Mouse (Mus musculus): ENCODE data around the gene Txndc11.
A peak's percentile ranks its signal among the peaks of the same experiment; 100 is the strongest.

Txndc11 gene

GRCm38 (mm10) chr16:11104905-11105304 is 29.5 kb downstream of the Txndc11 start:
- DNase-seq (ENCODE audit: low read depth), result no peak

GRCm38 (mm10) chr16:11097301-11097700 is 37.1 kb downstream of the Txndc11 start:
- no peak for DNase-seq (ENCODE audit: low read depth)

- no peak for DNase-seq (ENCODE audit: low read depth)
Observed at GRCm38 (mm10) chr16:11093717-11094386, 40.6 kb downstream of the Txndc11 start.

- no peak for DNase-seq (ENCODE audit: low read depth)
Observed at GRCm38 (mm10) chr16:11092523-11092922, 41.9 kb downstream of the Txndc11 start.

GRCm38 (mm10) chr16:11092061-11092460 is 42.4 kb downstream of the Txndc11 start:
- no peak for DNase-seq (ENCODE audit: low read depth)

GRCm38 (mm10) chr16:11090836-11091570 is 43.4 kb downstream of the Txndc11 start:
- DNase-seq (ENCODE audit: low read depth), result no peak

GRCm38 (mm10) chr16:11086856-11087588 is 47.4 kb downstream of the Txndc11 start:
- DNase-seq (ENCODE audit: low read depth), result no peak

- DNase-seq (ENCODE audit: low read depth), result no peak
Observed at GRCm38 (mm10) chr16:11086299-11086698, 48.2 kb downstream of the Txndc11 start.

- DNase-seq (ENCODE audit: low read depth), result no peak
Observed at GRCm38 (mm10) chr16:11084181-11084580, 50.3 kb downstream of the Txndc11 start.

GRCm38 (mm10) chr16:11078216-11078869 is 56.1 kb downstream of the Txndc11 start:
- no peak for DNase-seq (ENCODE audit: low read depth)

- peak; percentile 39 for DNase-seq (ENCODE audit: low read depth)
Observed at GRCm38 (mm10) chr16:11077601-11078201, 56.7 kb downstream of the Txndc11 start.

- no peak for DNase-seq (ENCODE audit: low read depth)
Observed at GRCm38 (mm10) chr16:11073060-11073459, 61.4 kb downstream of the Txndc11 start.

- DNase-seq (ENCODE audit: low read depth), result no peak
Observed at GRCm38 (mm10) chr16:11072454-11072853, 62.0 kb downstream of the Txndc11 start.

GRCm38 (mm10) chr16:11071887-11072286 is 62.6 kb downstream of the Txndc11 start:
- no peak for DNase-seq (ENCODE audit: low read depth)

- no peak for DNase-seq (ENCODE audit: low read depth)
Observed at GRCm38 (mm10) chr16:11071176-11071575, 63.3 kb downstream of the Txndc11 start.

GRCm38 (mm10) chr16:11069710-11070420 is 64.6 kb downstream of the Txndc11 start:
- DNase-seq (ENCODE audit: low read depth), result no peak

- DNase-seq (ENCODE audit: low read depth), result no peak
Observed at GRCm38 (mm10) chr16:11069271-11069670, 65.2 kb downstream of the Txndc11 start.

GRCm38 (mm10) chr16:11068666-11069065 is 65.8 kb downstream of the Txndc11 start:
- DNase-seq (ENCODE audit: low read depth), result no peak

GRCm38 (mm10) chr16:11066833-11067191 is 67.6 kb downstream of the Txndc11 start:
- peak; percentile 46 for DNase-seq (ENCODE audit: low read depth)

GRCm38 (mm10) chr16:11066029-11066832 is 68.2 kb downstream of the Txndc11 start, which contains the start of gene Litaf:
Litaf (minus strand) TSS chr16:11066157.
- peak; percentile 98 for DNase-seq (ENCODE audit: low read depth)
